Mouse (Mus musculus) G1E (cell line): Measurements from ENCODE around the gene Map2k4. TPM values are rescaled to one million over a fixed set of nuclear protein-coding genes. Genes with fewer than 3 reads are reported as not detected.

ENCODE experiments used
- ATAC-seq: 2 replicates; pipeline ENCODE4 v1.8.0; 2016; ENCODE audit warnings: mild to moderate bottlenecking; ENCODE audit not compliant: insufficient number of reproducible peaks, poor library complexity, low FRiP score, severe bottlenecking; ENCODE audit errors: extremely low read depth
- DNase-seq: peaks from one replicate; pipeline ENCODE4 v3.0.0; 2012; ENCODE audit warnings: low spot score
- H3K27me3 ChIP-seq: 2 replicates; pipeline ENCODE4 v1.6.1; 2012; ENCODE audit warnings: mild to moderate bottlenecking, low read length, inconsistent platforms; ENCODE audit not compliant: insufficient read depth
- H3K36me3 ChIP-seq: replicated peaks from 2 replicates; pipeline ENCODE3; 2012; ENCODE audit warnings: mild to moderate bottlenecking, inconsistent platforms
- H3K4me1 ChIP-seq: 2 replicates; pipeline ENCODE4 v1.6.1; 2012; ENCODE audit warnings: low read depth, low read length, inconsistent platforms, mixed read lengths; ENCODE audit not compliant: insufficient read depth
- H3K4me3 ChIP-seq: 2 replicates; pipeline ENCODE4 v1.5.1; 2012; ENCODE audit warnings: low read depth, mild to moderate bottlenecking, inconsistent platforms, low read length, moderate library complexity, mixed read lengths
- H3K9me3 ChIP-seq: replicated peaks from 2 replicates; pipeline ENCODE4 v1.6.1; 2012; ENCODE audit warnings: inconsistent platforms
- CTCF ChIP-seq: IDR thresholded peaks from 2 replicates; pipeline ENCODE4 v1.5.1; 2012; ENCODE audit warnings: low read depth, low read length, inconsistent platforms, mixed read lengths
- GATA1 ChIP-seq: IDR thresholded peaks from 2 replicates; pipeline ENCODE4 v1.6.1; 2012; ENCODE audit warnings: borderline replicate concordance, low read length, inconsistent platforms, mixed read lengths
- GATA2 ChIP-seq: IDR thresholded peaks from 2 replicates; pipeline ENCODE4 v1.6.1; 2012; ENCODE audit warnings: low read depth, low read length, inconsistent platforms, borderline replicate concordance
- POLR2AphosphoS5 ChIP-seq: IDR thresholded peaks from 2 replicates; pipeline ENCODE4 v1.6.1; 2012; ENCODE audit warnings: low read depth, low read length, inconsistent platforms; ENCODE audit not compliant: insufficient replicate concordance
- TAL1 ChIP-seq: conservative IDR thresholded peaks from 2 replicates; pipeline ENCODE4 v1.6.1; 2012; ENCODE audit warnings: low read depth, low read length, inconsistent platforms, mixed read lengths
- polyA plus RNA-seq: library from polyadenylated mRNA; stranded (reverse); fragments of >175 nt; gene quantifications from 2 replicates; pipeline ENCODE4 v1.2.3, GENCODE M21; 2012
- total RNA-seq, 2 experiments: library from RNA; stranded (forward) in 1 of 2; stranded (reverse) in 1 of 2; fragments of 200-1000 nt in 1 of 2; fragments of >200 nt in 1 of 2; fragmentation: Nextera tagmentation in 1 of 2; gene quantifications; 2 replicates each; pipeline ENCODE4 v1.2.3; 2014 to 2017

Gene Map2k4
- total and polyA plus RNA-seq, 3 experiments: 41.9 to 90.1 (median 48.6) TPM

DNA sequence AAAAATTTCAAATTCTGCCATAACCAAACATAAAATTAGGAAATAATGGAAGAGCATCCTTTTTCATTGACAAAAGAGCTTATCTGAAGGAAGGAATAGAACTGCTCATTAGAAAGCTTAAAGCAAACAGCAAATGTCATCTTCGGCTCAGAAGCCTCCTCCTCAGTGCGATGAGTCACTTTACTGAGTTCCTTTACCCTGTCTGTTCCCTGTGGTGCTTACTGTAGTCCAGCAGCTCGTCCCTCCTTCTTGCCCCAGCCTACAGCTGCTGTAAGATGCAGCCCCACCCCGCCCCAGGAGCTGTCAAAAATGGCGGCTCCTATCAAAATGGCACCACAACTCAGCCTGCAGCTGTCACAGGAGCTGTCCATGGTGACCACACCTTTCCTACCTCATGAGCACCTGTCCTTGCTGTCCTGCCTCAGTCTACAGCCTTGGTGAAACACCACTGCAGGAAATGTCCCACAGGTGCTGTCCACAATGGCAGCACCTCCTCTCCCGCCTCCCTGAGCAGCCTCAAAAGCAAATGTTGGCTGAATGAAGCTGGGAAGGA, 75.3 kb downstream of the Map2k4 start:
- Histone ChIP-seq H3K4me1 (peaks cover 31% of the 10 kb centered on the region), H3K9me3 (no peaks in the 10 kb centered on the region; the same call in 1 of the 2 replicates), H3K4me3 (no peak overlapping the region), H3K27me3 (no peaks in the 10 kb centered on the region), H3K36me3 (peaks cover 41% of the 10 kb centered on the region)
- ATAC-seq (no peak), DNase-seq (no peak)
- TF ChIP-seq TAL1: no peak
- TF ChIP-seq GATA1: no peak
- TF ChIP-seq GATA2: no peak
- TF ChIP-seq POLR2AphosphoS5: no peak
- no peak for TF ChIP-seq CTCF

DNA sequence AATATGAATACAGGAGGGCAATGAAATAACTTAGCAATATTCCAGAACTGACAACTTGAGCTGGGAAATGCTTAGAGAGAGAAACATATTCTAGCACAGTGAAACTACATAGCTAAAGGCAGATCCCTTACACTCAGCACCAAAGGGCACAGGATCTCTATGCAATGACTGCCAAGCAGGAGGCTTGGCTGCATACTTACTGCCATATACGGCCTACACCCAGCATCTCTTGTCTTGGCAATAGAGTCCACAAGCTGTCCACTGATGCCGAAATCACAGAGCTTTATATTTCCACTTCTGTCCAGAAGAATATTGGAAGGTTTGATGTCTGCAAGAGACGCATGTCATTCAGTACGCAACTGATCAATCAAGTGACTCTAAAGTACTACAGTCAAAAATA, 81.3 kb downstream of the Map2k4 start:
- H3K4me1 ChIP-seq: no peaks in the 10 kb centered on the region
- DNase-seq (no peak), ATAC-seq (no peak)
- no peaks in the 10 kb centered on the region for H3K27me3 ChIP-seq
- H3K4me3 ChIP-seq: no peak overlapping the region
- TF ChIP-seq GATA2 (no peak), POLR2AphosphoS5 (no peak), GATA1 (no peak), TAL1 (no peak), CTCF (no peak)
- peaks cover 45% of the 10 kb centered on the region for H3K36me3 ChIP-seq
- H3K9me3 ChIP-seq: no peaks in the 10 kb centered on the region

DNA sequence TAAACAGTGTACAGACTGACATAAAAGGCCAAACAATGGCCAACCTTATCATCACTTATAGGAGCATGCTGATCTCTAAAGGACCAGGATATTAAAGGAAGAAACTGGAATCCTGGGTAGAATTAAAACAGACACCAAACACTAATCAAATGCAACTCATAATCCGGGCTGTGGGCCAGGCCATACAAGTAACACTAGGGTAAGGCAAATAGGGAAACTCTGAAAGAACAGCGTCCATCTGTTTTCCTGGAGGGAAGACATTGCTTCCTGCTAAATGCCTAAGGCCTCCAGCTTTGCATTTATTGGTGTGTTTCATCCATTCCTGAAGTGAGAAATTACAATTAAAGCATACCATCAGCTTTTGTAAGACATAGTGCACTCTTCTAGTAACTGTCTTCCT, 81.9 kb downstream of the Map2k4 start:
- no peak for TF ChIP-seq GATA2
- no peak for TF ChIP-seq POLR2AphosphoS5
- no peak for TF ChIP-seq CTCF
- TF ChIP-seq TAL1: no peak
- no peak for TF ChIP-seq GATA1
- Histone ChIP-seq H3K4me3 (no peak overlapping the region), H3K27me3 (no peaks in the 10 kb centered on the region), H3K4me1 (no peaks in the 10 kb centered on the region), H3K9me3 (no peaks in the 10 kb centered on the region), H3K36me3 (peaks cover 50% of the 10 kb centered on the region)
- no peak for DNase-seq
- ATAC-seq: no peak

DNA sequence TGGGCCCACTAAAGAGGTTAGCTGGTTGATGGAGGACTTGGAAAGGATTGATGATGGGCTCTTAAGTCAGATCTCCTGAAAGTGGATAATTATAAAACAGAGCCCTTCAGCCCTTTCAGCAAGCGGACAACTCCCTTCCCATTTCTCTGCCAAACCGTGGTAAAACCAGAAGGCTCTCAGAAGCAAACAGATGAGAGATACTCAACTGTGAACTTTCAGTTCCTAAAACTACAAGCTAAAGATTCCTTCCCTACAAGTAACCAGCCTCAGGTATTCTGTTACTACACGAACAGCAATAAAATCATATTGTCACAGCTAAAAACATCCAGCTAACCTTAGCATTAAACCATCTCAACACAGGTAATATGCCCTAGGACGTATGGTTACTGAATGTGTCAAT, 83.2 kb downstream of the Map2k4 start:
- H3K27me3 ChIP-seq: no peaks in the 10 kb centered on the region
- no peaks in the 10 kb centered on the region for H3K9me3 ChIP-seq
- no peaks in the 10 kb centered on the region for H3K4me1 ChIP-seq
- H3K4me3 ChIP-seq: no peak overlapping the region
- TF ChIP-seq GATA1 (no peak), POLR2AphosphoS5 (no peak), CTCF (no peak), GATA2 (no peak), TAL1 (no peak)
- DNase-seq (no peak), ATAC-seq (no peak)
- H3K36me3 ChIP-seq: peaks cover 62% of the 10 kb centered on the region

DNA sequence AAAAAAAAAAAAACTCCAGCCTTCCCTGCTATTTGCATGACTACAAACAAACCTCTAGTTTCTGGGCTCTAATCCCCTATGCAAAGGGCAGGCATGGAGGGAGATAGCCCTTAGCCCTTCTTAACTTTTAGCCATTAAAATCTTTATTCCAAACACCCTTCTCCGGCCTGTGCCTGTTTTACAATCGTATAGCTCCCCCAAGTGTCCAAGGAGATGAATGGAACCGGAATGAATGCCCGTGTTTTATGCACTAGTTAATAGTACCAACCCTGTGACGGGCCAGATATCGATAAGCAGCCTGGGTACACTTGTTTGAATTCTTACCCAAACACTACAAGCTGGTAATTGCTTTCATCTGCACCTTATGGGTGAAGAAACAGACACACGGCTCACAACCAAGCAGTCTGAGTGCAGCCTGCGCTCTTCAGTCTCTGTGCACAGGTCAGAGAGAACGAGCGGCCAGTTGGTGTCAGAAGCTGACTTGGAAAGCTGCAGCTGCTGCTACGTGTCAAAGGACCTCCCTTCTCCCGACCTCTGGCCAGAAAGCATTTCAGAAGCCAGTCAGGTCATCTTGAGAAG, 109.2 kb downstream of the Map2k4 start:
- peak; percentile 34; the same call in 1 of the 2 replicates for ATAC-seq
- Histone ChIP-seq H3K9me3 (no peaks in the 10 kb centered on the region), H3K4me3 (no peak overlapping the region), H3K36me3 (peaks cover 5% of the 10 kb centered on the region), H3K27me3 (peaks cover 7% of the 10 kb centered on the region), H3K4me1 (no peaks in the 10 kb centered on the region)
- TF ChIP-seq GATA1: no peak
- no peak for TF ChIP-seq CTCF
- TF ChIP-seq POLR2AphosphoS5: no peak
- no peak for TF ChIP-seq TAL1
- no peak for TF ChIP-seq GATA2
- no peak for DNase-seq

DNA sequence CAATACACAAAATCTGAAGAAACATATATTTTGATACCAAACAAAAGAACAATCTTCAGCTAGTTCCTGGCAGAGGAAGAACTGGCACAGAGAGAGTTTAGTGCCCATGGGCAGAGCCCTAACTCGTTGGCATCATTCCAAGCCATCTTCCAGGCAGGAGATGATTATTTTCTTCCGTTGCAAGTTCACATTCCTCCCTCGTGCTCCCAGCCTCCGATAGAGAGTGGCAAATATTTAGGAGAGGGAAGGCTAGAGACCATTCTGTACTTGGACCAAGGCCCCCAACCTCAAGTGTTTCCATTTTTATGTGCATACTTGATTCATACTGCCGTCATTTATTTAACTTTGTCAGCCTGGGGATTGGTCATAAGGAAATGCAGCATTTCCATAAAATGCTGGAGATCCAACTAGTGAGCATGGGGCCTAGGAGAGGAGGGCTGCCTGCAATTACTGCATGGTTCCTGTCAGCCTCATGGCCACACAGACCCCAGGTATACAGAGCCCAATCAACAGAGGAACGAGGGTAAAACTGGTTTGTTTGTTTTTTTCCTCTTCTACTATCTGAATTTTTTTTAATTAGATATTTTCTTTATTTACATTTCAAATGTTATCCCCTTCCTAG, 120.6 kb downstream of the Map2k4 start:
- ATAC-seq (no peak), DNase-seq (no peak)
- Histone ChIP-seq H3K4me3 (no peak overlapping the region), H3K9me3 (no peaks in the 10 kb centered on the region), H3K36me3 (no peaks in the 10 kb centered on the region), H3K4me1 (no peaks in the 10 kb centered on the region), H3K27me3 (peaks cover 11% of the 10 kb centered on the region)
- TF ChIP-seq POLR2AphosphoS5 (no peak), CTCF (no peak), TAL1 (no peak), GATA2 (no peak), GATA1 (no peak)
